Mouse (Mus musculus) midbrain, embryonic 12.5 days (tissue): ENCODE results near the gene Gm45717. TPM values are rescaled to one million over a fixed set of nuclear protein-coding genes. Genes with fewer than 3 reads are reported as not detected.
"Not testable (repeated sequence)": the region's sequence is repeated elsewhere in the genome, so short reads cannot be mapped to it uniquely, and the experiment has no call there.

ENCODE experiments used
- ATAC-seq: fragments of 200-750 bp; cut with Nextera tagmentation; 2 replicates; pipeline ENCODE4 v1.8.0; 2017; ENCODE audit warnings: low read depth, moderate TSS enrichment, moderate library complexity; ENCODE audit not compliant: low FRiP score
- H3K27ac ChIP-seq: fragments of 300-500 bp; sonication (generic); replicated peaks from 2 replicates; pipeline ENCODE4 v1.5.1; 2016; ENCODE audit warnings: mild to moderate bottlenecking
- H3K27me3 ChIP-seq: fragments of 300-500 bp; sonication (generic); 2 replicates; pipeline ENCODE4 v1.6.1; 2016; ENCODE audit warnings: mild to moderate bottlenecking
- H3K36me3 ChIP-seq: fragments of 300-500 bp; sonication (generic); 2 replicates; pipeline ENCODE4 v1.6.1; 2016
- H3K4me1 ChIP-seq: fragments of 300-500 bp; sonication (generic); 2 replicates; pipeline ENCODE4 v1.6.1; 2016
- H3K4me2 ChIP-seq: fragments of 300-500 bp; sonication (generic); replicated peaks from 2 replicates; pipeline ENCODE4 v1.6.1; 2016; ENCODE audit warnings: mild to moderate bottlenecking, moderate library complexity
- H3K4me3 ChIP-seq: fragments of 300-500 bp; sonication (generic); 2 replicates; pipeline ENCODE4 v1.5.1; 2016; ENCODE audit warnings: mild to moderate bottlenecking
- H3K9ac ChIP-seq: fragments of 300-500 bp; sonication (generic); replicated peaks from 2 replicates; pipeline ENCODE4 v1.6.1; 2016; ENCODE audit warnings: mild to moderate bottlenecking, moderate library complexity
- H3K9me3 ChIP-seq: fragments of 300-500 bp; sonication (generic); 2 replicates; pipeline ENCODE4 v1.6.1; 2016; ENCODE audit warnings: mild to moderate bottlenecking
- WGBS: fragments of 180-500 bp; shearing (Covaris S2); methylation state at CpG from one replicate; pipeline ENCODE4 v1.1.7; 2016; 5-methylcytosine and 5-hydroxymethylcytosine counted together
- polyA plus RNA-seq: library from polyadenylated mRNA; unstranded; fragments of >200 nt; fragmentation: Nextera tagmentation; extraction: Ambion mirVana; gene quantifications from 2 replicates; pipeline ENCODE4 v1.2.1, GENCODE M21; 2016

Gm45717 gene
- polyA plus RNA-seq, 1 experiment from 2014 or later: not detected

GRCm38 (mm10) chr7:140982971-140983370, 27.2 kb upstream of the Gm45717 start:
- Histone ChIP-seq H3K4me3 (no peak overlapping the region), H3K27ac (no peak overlapping the region), H3K9ac (no peak overlapping the region), H3K4me1 (no peaks in the 10 kb centered on the region), H3K27me3 (no peaks in the 10 kb centered on the region), H3K36me3 (no peaks in the 10 kb centered on the region), H3K4me2 (no peak overlapping the region), H3K9me3 (no peaks in the 10 kb centered on the region)
- 88% methylated on average over 7 of the region's 7 CpGs for WGBS
- ATAC-seq: no peak

- no peaks in the 10 kb centered on the region for H3K27me3 ChIP-seq
- ATAC-seq: no peak
- H3K27ac ChIP-seq: no peak overlapping the region
- no peaks in the 10 kb centered on the region for H3K4me1 ChIP-seq
- no peaks in the 10 kb centered on the region for H3K9me3 ChIP-seq
- 95% methylated on average over 8 of the region's 8 CpGs for WGBS
- H3K4me2 ChIP-seq: no peak overlapping the region
- no peak overlapping the region for H3K4me3 ChIP-seq
- no peaks in the 10 kb centered on the region for H3K36me3 ChIP-seq
- H3K9ac ChIP-seq: no peak overlapping the region
These were observed 26.0 kb upstream of the Gm45717 start for GRCm38 (mm10) chr7:140981704-140982103.

- H3K4me2 ChIP-seq, ATAC-seq, H3K9me3 ChIP-seq, H3K4me1 ChIP-seq, H3K27me3 ChIP-seq, H3K9ac ChIP-seq, H3K27ac ChIP-seq, H3K36me3 ChIP-seq, H3K4me3 ChIP-seq: not testable (repeated sequence)
- WGBS: 91% methylated on average over 9 of the region's 9 CpGs
These were observed 21.0 kb upstream of the Gm45717 start for GRCm38 (mm10) chr7:140976720-140977119.

GRCm38 (mm10) chr7:140975465-140975864, 19.7 kb upstream of the Gm45717 start:
- WGBS: 24% methylated on average over 3 of the region's 3 CpGs
- no peaks in the 10 kb centered on the region for H3K9me3 ChIP-seq
- no peaks in the 10 kb centered on the region for H3K36me3 ChIP-seq
- no peak overlapping the region for H3K9ac ChIP-seq
- H3K4me3 ChIP-seq: no peak overlapping the region
- peaks cover 7% of the 10 kb centered on the region; the same call in 1 of the 2 replicates for H3K27me3 ChIP-seq
- H3K4me1 ChIP-seq: peaks cover 10% of the 10 kb centered on the region
- ATAC-seq: no peak
- no peak overlapping the region for H3K4me2 ChIP-seq
- no peak overlapping the region for H3K27ac ChIP-seq

GRCm38 (mm10) chr7:140974940-140975339, 19.2 kb upstream of the Gm45717 start:
- H3K4me1 ChIP-seq: peaks cover 10% of the 10 kb centered on the region
- peaks cover 7% of the 10 kb centered on the region; the same call in 1 of the 2 replicates for H3K27me3 ChIP-seq
- H3K27ac ChIP-seq: no peak overlapping the region
- no peak overlapping the region for H3K4me3 ChIP-seq
- no peak overlapping the region for H3K4me2 ChIP-seq
- H3K36me3 ChIP-seq: no peaks in the 10 kb centered on the region
- no peaks in the 10 kb centered on the region for H3K9me3 ChIP-seq
- H3K9ac ChIP-seq: no peak overlapping the region
- whole genome bisulfite sequencing: 8% methylated on average over 9 of the region's 9 CpGs
- no peak for ATAC-seq

- H3K9ac ChIP-seq: no peak overlapping the region
- no peak for ATAC-seq
- no peak overlapping the region for H3K27ac ChIP-seq
- no peaks in the 10 kb centered on the region for H3K36me3 ChIP-seq
- no peak overlapping the region for H3K4me3 ChIP-seq
- WGBS: 27% methylated on average over 14 of the region's 14 CpGs
- no peaks in the 10 kb centered on the region for H3K9me3 ChIP-seq
- H3K27me3 ChIP-seq: peaks cover 11% of the 10 kb centered on the region; the same call in 1 of the 2 replicates
- peaks cover 10% of the 10 kb centered on the region for H3K4me1 ChIP-seq
- H3K4me2 ChIP-seq: no peak overlapping the region
These were observed 17.8 kb upstream of the Gm45717 start for GRCm38 (mm10) chr7:140973396-140974165.

GRCm38 (mm10) chr7:140971479-140972171, 15.9 kb upstream of the Gm45717 start:
- H3K36me3 ChIP-seq: no peaks in the 10 kb centered on the region
- no peak overlapping the region for H3K9ac ChIP-seq
- H3K4me3 ChIP-seq: no peak overlapping the region
- peaks cover 19% of the 10 kb centered on the region for H3K4me1 ChIP-seq
- no peak overlapping the region for H3K27ac ChIP-seq
- H3K4me2 ChIP-seq: no peak overlapping the region
- H3K9me3 ChIP-seq: no peaks in the 10 kb centered on the region
- H3K27me3 ChIP-seq: peaks cover 11% of the 10 kb centered on the region; the same call in 1 of the 2 replicates
- 85% methylated on average over 8 of the region's 8 CpGs for WGBS
- no peak for ATAC-seq

GRCm38 (mm10) chr7:140970931-140971330, 15.2 kb upstream of the Gm45717 start:
- no peaks in the 10 kb centered on the region for H3K36me3 ChIP-seq
- no peak overlapping the region for H3K9ac ChIP-seq
- H3K4me3 ChIP-seq: no peak overlapping the region
- 53% methylated on average over 7 of the region's 7 CpGs for WGBS
- H3K4me2 ChIP-seq: no peak overlapping the region
- peaks cover 11% of the 10 kb centered on the region; the same call in 1 of the 2 replicates for H3K27me3 ChIP-seq
- no peak for ATAC-seq
- H3K4me1 ChIP-seq: peaks cover 19% of the 10 kb centered on the region
- no peak overlapping the region for H3K27ac ChIP-seq
- H3K9me3 ChIP-seq: no peaks in the 10 kb centered on the region

GRCm38 (mm10) chr7:140968710-140969109, 13.0 kb upstream of the Gm45717 start:
- not testable (repeated sequence) for H3K27me3 ChIP-seq, H3K27ac ChIP-seq, H3K9me3 ChIP-seq, ATAC-seq, H3K36me3 ChIP-seq, H3K4me3 ChIP-seq, H3K9ac ChIP-seq, H3K4me2 ChIP-seq
- peaks cover 14% of the 10 kb centered on the region for H3K4me1 ChIP-seq
- 12% methylated on average over 3 of the region's 3 CpGs for WGBS

- Histone ChIP-seq H3K4me3 (no peak overlapping the region), H3K4me1 (peaks cover 9% of the 10 kb centered on the region), H3K27me3 (peaks cover 4% of the 10 kb centered on the region; the same call in 1 of the 2 replicates), H3K9me3 (no peaks in the 10 kb centered on the region), H3K27ac (no peak overlapping the region), H3K9ac (no peak overlapping the region), H3K36me3 (no peaks in the 10 kb centered on the region), H3K4me2 (no peak overlapping the region)
- no peak for ATAC-seq
- 8% methylated on average over 14 of the region's 14 CpGs for WGBS
These were observed 12.3 kb upstream of the Gm45717 start for GRCm38 (mm10) chr7:140967862-140968591.

GRCm38 (mm10) chr7:140966921-140967320, 11.2 kb upstream of the Gm45717 start, which contains the start of gene Ifitm1:
Gene Ifitm1, plus strand, starts transcription at chr7:140967221.
- no peak for ATAC-seq
- H3K4me3 ChIP-seq: no peak within 1 kb of the TSS
- H3K4me2 ChIP-seq: no peak within 1 kb of the TSS
- peaks cover 4% of the 10 kb centered on the region; the same call in 1 of the 2 replicates for H3K27me3 ChIP-seq
- 80% methylated on average over 4 of the region's 4 CpGs for WGBS
- H3K36me3 ChIP-seq: no peaks in the 10 kb centered on the region
- no peak within 1 kb of the TSS for H3K9ac ChIP-seq
- H3K9me3 ChIP-seq: no peaks in the 10 kb centered on the region
- H3K4me1 ChIP-seq: peaks cover 9% of the 10 kb centered on the region
- H3K27ac ChIP-seq: no peak within 1 kb of the TSS

GRCm38 (mm10) chr7:140962733-140963132, 7.0 kb upstream of the Gm45717 start:
- no peak for ATAC-seq
- Histone ChIP-seq H3K9ac (no peak overlapping the region), H3K27ac (no peak overlapping the region), H3K36me3 (no peaks in the 10 kb centered on the region), H3K9me3 (no peaks in the 10 kb centered on the region), H3K4me2 (no peak overlapping the region), H3K4me1 (peaks cover 13% of the 10 kb centered on the region), H3K4me3 (no peak overlapping the region), H3K27me3 (no peaks in the 10 kb centered on the region)
- 68% methylated on average over 2 of the region's 2 CpGs for WGBS
